12 mouse cellular contexts compared by ENCODE assay signal in genomic region chr1:167583888-167584287, GRCm38 (mm10). TPM values are rescaled to one million over a fixed set of nuclear protein-coding genes. Genes with fewer than 3 reads are reported as not detected.
A peak's percentile ranks its signal among the peaks of the same experiment; 100 is the strongest.
DNase-seq lines count a peak whose midpoint lies in the region; ATAC-seq lines count a peak whose summit lies in the region.
"Had no signal": no experiment of that assay in that cellular context is flagged by ENCODE, and none has a peak within 500 bp of the region (broad histone marks: within the 10 kb centered on the region; RNA-seq: fewer than 3 reads in every experiment).

No protein-coding gene starts in this region.

- H3K4me1 ChIP-seq in forebrain, embryonic 10.5 days: peaks cover 23% of the 10 kb centered on the region
- H3K4me1 ChIP-seq in hindbrain, embryonic 15.5 days (replicated peaks): 0 out of 2 replicates have a peak, but pooled peaks cover 7% of the 10 kb centered on the region
- H3K4me1 ChIP-seq in neural tube, embryonic 15.5 days: peaks cover 5% of the 10 kb centered on the region

- WGBS in forebrain, embryonic 10.5 days: 49% methylated on average over 12 of the region's 12 CpGs
- WGBS in hindbrain, embryonic 15.5 days: 18% methylated on average over 12 of the region's 12 CpGs
- 30% methylated on average over 12 of the region's 12 CpGs for WGBS in neural tube, embryonic 15.5 days

- 0 out of 2 replicates have a peak overlapping the region, but pooled peaks have one; percentile 0 for H3K4me2 ChIP-seq in hindbrain, embryonic 15.5 days
- peak overlapping the region; percentile 11; the same call in 1 of the 2 replicates for H3K4me2 ChIP-seq in neural tube, embryonic 15.5 days
- H3K4me2 ChIP-seq: lung, embryonic 14.5 days had no signal

- no peak overlapping the region for H3K9ac ChIP-seq in hindbrain, embryonic 15.5 days
- H3K9ac ChIP-seq in neural tube, embryonic 15.5 days (replicated peaks): no peak overlapping the region
- H3K9ac ChIP-seq: lung, embryonic 14.5 days had no signal

- ATAC-seq in hindbrain, embryonic 15.5 days (ENCODE audit: low FRiP score, low read depth): 0 out of 2 replicates have a peak, but pooled peaks have one; percentile 34
- no peak; the same call in 1 of the 2 replicates for ATAC-seq in neural tube, embryonic 15.5 days (ENCODE audit: low FRiP score)

- H3K27ac ChIP-seq in forebrain, embryonic 10.5 days: no peak overlapping the region
- H3K27ac ChIP-seq in hindbrain, embryonic 15.5 days (replicated peaks): no peak overlapping the region
- H3K27ac ChIP-seq in neural tube, embryonic 15.5 days (replicated peaks): no peak overlapping the region

- H3K36me3 ChIP-seq in forebrain, embryonic 10.5 days (replicated peaks): no peaks in the 10 kb centered on the region
- no peaks in the 10 kb centered on the region for H3K36me3 ChIP-seq in hindbrain, embryonic 15.5 days
- H3K36me3 ChIP-seq in neural tube, embryonic 15.5 days: no peaks in the 10 kb centered on the region

- peak overlapping the region; percentile 8; the same call in 1 of the 2 replicates for H3K4me3 ChIP-seq in forebrain, embryonic 10.5 days
- no peak overlapping the region for H3K4me3 ChIP-seq in hindbrain, embryonic 15.5 days
- no peak overlapping the region for H3K4me3 ChIP-seq in neural tube, embryonic 15.5 days (replicated peaks)

- H3K27me3 ChIP-seq in forebrain, embryonic 10.5 days (ENCODE audit: poor library complexity, severe bottlenecking): peaks cover 28% of the 10 kb centered on the region
- no peaks in the 10 kb centered on the region for H3K27me3 ChIP-seq in hindbrain, embryonic 15.5 days
- H3K27me3 ChIP-seq in neural tube, embryonic 15.5 days (replicated peaks): no peaks in the 10 kb centered on the region

- intact Hi-C loops in left cerebral cortex, postnatal 25 days (cut with DNase I): no loop called here

- DNase-seq in left cerebral cortex, postnatal 25 days (ENCODE audit: low spot score in 2 of 2): peak; percentile 22 to 26
- DNase-seq in left cerebral cortex, adult 18-20 months (ENCODE audit: low spot score in 2 of 2): no peak
- DNase-seq in forebrain, embryonic 10.5 days (ENCODE audit: extremely low spot score, low spot score): peak; percentile 39
- no peak for DNase-seq in adrenal gland, postnatal 25 days
- DNase-seq in gastrocnemius, adult 18-20 months (ENCODE audit: low spot score): no peak
- no peak for DNase-seq in gastrocnemius, postnatal 4 days (ENCODE audit: low spot score in 2 of 2)
- DNase-seq: B cell, adult 2 months; heart, adult 18-20 months; lung, embryonic 14.5 days; right cerebral cortex, adult 18-20 months had no signal

- no peaks in the 10 kb centered on the region for H3K9me3 ChIP-seq in forebrain, embryonic 10.5 days
- H3K9me3 ChIP-seq in hindbrain, embryonic 15.5 days: no peaks in the 10 kb centered on the region
- H3K9me3 ChIP-seq in neural tube, embryonic 15.5 days (replicated peaks): no peaks in the 10 kb centered on the region

RNA-seq across cellular contexts. Expression of gene Rxrg, which starts 14.3 kb away (rescaled TPM):
- total RNA-seq in left cerebral cortex, postnatal 25 days (2021): 10 to 100 TPM in 1 of 2 experiments, 1 to 10 TPM in 1; 7.9 to 19.3 TPM
- 10 to 100 TPM; 12.5 to 20.6 TPM for total RNA-seq in left cerebral cortex, adult 18-20 months (2021)
- polyA plus RNA-seq in forebrain, embryonic 10.5 days (2016; fragmentation: Nextera tagmentation; extraction: Ambion mirVana): 1.8 and 2.0 TPM in 2 replicates
- 12.6 and 15.8 TPM in 2 replicates for polyA plus RNA-seq in hindbrain, embryonic 15.5 days (2015; fragmentation: Nextera tagmentation; extraction: Ambion mirVana)
- 19.8 and 20.8 TPM in 2 replicates for polyA plus RNA-seq in neural tube, embryonic 15.5 days (2015; fragmentation: Nextera tagmentation; extraction: Ambion mirVana)
- 2.8 and 3.8 TPM in 2 replicates for total RNA-seq in adrenal gland, postnatal 25 days (2021)
- 10 to 100 TPM; 54.1 to 60.4 TPM for total RNA-seq in gastrocnemius, adult 18-20 months (2021)
- 10 to 100 TPM; 35.8 to 38.0 TPM for total RNA-seq in gastrocnemius, postnatal 4 days (2021)

Comparison
In these comparisons a context has a peak if more than half of its experiments do, and no peak if none do; other contexts are left out.
1. DNase-seq: peak in left cerebral cortex, postnatal 25 days (2 of 2) and forebrain, embryonic 10.5 days (single experiment); none in left cerebral cortex, adult 18-20 months (0 of 2), adrenal gland, postnatal 25 days (single experiment), gastrocnemius, adult 18-20 months (single experiment) and gastrocnemius, postnatal 4 days (0 of 2).